ENCODE assay signal across 14 mouse cellular contexts in genomic region chr6:77324327-77324726, GRCm38 (mm10).
A peak's percentile ranks its signal among the peaks of the same experiment; 100 is the strongest.
DNase-seq lines count a peak whose midpoint lies in the region.
"Had no signal": no experiment of that assay in that cellular context is flagged by ENCODE, and none has a peak within 500 bp of the region (broad histone marks: within the 10 kb centered on the region; RNA-seq: fewer than 3 reads in every experiment).

No protein-coding gene starts in this region.

- intact Hi-C loops in left cerebral cortex, postnatal 14 days (cut with DNase I) = no loop called here

- peak; percentile 6 to 35 for DNase-seq in left cerebral cortex, postnatal 14 days (ENCODE audit: low spot score in 2 of 2)
- no peak for DNase-seq in left cerebral cortex, adult 11 months (ENCODE audit: low spot score)
- peak; percentile 3 for DNase-seq in right cerebral cortex, adult 18-20 months
- no peak for DNase-seq in right cerebral cortex, postnatal 4 days
- peak; percentile 22 for DNase-seq in telencephalon, adult 2 months (ENCODE audit: low read depth, low spot score)
- DNase-seq in neural tube, embryonic 10.5 days (ENCODE audit: extremely low spot score, low spot score) = no peak
- DNase-seq: adrenal gland, adult 2 months; adrenal gland, postnatal 10 days; adrenal gland, postnatal 25 days; cerebellum, adult 11-12 months; cerebellum, adult 2 months; cerebellum, adult 9-10 months; cerebellum, postnatal 10 days; cerebellum, postnatal 25 days had no signal

Comparison
In these comparisons a context has a peak if more than half of its experiments do, and no peak if none do; other contexts are left out.
1. DNase-seq: peak in left cerebral cortex, postnatal 14 days (2 of 2), right cerebral cortex, adult 18-20 months (single experiment) and telencephalon, adult 2 months (single experiment); none in left cerebral cortex, adult 11 months (single experiment), right cerebral cortex, postnatal 4 days (single experiment) and neural tube, embryonic 10.5 days (single experiment).